Mouse (Mus musculus): ENCODE data around the gene Rpusd3. TPM values are rescaled to one million over a fixed set of nuclear protein-coding genes. Genes with fewer than 3 reads are reported as not detected.

The Rpusd3 gene
- total and polyA plus RNA-seq, 3 experiments = 7.7 to 113 (median 20.2) TPM

DNA sequence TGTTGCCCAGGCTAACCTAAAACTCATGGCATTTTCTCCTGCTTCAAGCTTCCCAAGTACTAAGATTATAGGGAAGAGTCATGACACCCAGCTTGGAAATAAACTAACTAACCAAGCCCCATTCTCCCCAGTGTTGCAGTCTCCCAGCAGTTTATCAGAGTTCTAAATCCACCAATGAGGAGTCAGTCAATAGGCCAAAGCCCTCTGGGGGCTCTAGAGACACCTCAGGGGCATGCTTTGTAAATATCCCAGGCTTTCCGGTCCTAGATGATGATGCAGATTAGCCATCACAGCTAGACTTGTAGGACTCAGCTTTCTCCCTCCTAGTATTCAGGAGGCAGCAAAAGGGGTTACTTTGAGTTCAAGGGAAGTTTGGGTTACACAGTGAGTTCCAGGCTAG, 9.1 kb downstream of the Rpusd3 start:
- Histone ChIP-seq H3K36me3 (replicated peaks) (peaks cover 97% of the 10 kb centered on the region), H3K4me1 (ENCODE audit: insufficient read depth, low read depth, low read length) (peaks cover 2% of the 10 kb centered on the region; the same call in 1 of the 2 replicates), H3K9me3 (replicated peaks) (no peaks in the 10 kb centered on the region), H3K27me3 (ENCODE audit: insufficient read depth, low read length) (no peaks in the 10 kb centered on the region), H3K4me3 (ENCODE audit: low read depth, low read length) (no peak overlapping the region)
- DNase-seq (ENCODE audit: low spot score) (no peak), ATAC-seq (ENCODE audit: extremely low read depth, insufficient number of reproducible peaks, low FRiP score, poor library complexity, severe bottlenecking) (no peak)
- TF ChIP-seq GATA2 (IDR thresholded peaks at IDR 0.05; ENCODE audit: borderline replicate concordance, low read depth, low read length) (no peak), GATA1 (IDR thresholded peaks at IDR 0.05; ENCODE audit: borderline replicate concordance, low read length) (no peak), TAL1 (conservative IDR thresholded peaks at IDR 0.05; ENCODE audit: low read depth, low read length) (no peak), POLR2AphosphoS5 (IDR thresholded peaks at IDR 0.05; ENCODE audit: insufficient replicate concordance, low read depth, low read length) (no peak), CTCF (IDR thresholded peaks at IDR 0.05; ENCODE audit: low read depth, low read length) (no peak)

DNA sequence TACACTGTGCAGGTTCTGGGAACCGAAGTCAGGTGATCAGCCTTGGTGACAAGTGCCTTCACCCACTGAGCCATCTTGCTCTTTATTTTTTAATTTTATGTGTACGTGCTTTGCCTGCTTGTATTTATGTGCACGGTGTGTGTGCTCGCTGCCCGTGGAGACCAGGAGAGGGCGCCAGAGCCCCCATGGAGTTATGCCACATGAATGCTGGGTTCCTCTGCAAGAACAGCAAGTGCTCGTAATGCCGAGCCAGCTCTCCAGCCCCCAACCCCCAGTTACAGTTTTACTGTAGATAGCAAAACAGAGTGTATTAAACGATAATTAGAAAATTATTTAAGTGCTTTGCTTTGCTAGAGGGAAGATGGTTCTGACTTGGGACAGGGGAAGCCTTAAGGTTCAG, 12.5 kb downstream of the Rpusd3 start:
- peaks cover 96% of the 10 kb centered on the region for H3K36me3 ChIP-seq (replicated peaks)
- no peak for ATAC-seq (ENCODE audit: extremely low read depth, insufficient number of reproducible peaks, low FRiP score, poor library complexity, severe bottlenecking)
- H3K27me3 ChIP-seq (ENCODE audit: insufficient read depth, low read length) = no peaks in the 10 kb centered on the region
- no peak overlapping the region for H3K4me3 ChIP-seq (ENCODE audit: low read depth, low read length)
- H3K9me3 ChIP-seq (replicated peaks) = no peaks in the 10 kb centered on the region
- no peaks in the 10 kb centered on the region for H3K4me1 ChIP-seq (ENCODE audit: insufficient read depth, low read depth, low read length)
- DNase-seq (ENCODE audit: low spot score) = no peak
- TF ChIP-seq CTCF (IDR thresholded peaks at IDR 0.05; ENCODE audit: low read depth, low read length) (peak; percentile 27; the same call in 1 of the 2 replicates), POLR2AphosphoS5 (IDR thresholded peaks at IDR 0.05; ENCODE audit: insufficient replicate concordance, low read depth, low read length) (no peak)

DNA sequence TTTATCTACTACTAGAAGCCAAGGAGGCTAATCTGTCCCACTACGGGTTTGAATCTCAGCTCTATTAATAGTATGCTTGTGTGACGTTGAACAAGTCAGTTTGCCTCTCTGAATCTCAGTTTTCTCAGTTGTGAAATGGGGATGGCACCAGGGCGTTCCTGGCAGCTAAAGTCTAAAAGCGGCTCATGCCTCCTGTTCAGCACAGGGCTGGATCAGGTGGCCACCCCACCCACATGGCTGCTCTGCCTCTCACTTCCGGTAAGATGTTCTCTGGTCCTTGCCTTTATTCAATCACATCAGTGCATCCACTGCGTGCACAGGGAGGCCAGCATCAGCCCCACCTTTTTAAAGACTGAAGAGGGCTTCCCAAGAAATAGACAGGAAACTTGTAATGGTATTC, 13.7 kb downstream of the Rpusd3 start:
- DNase-seq (ENCODE audit: low spot score) (no peak), ATAC-seq (ENCODE audit: extremely low read depth, insufficient number of reproducible peaks, low FRiP score, poor library complexity, severe bottlenecking) (no peak)
- H3K4me1 ChIP-seq (ENCODE audit: insufficient read depth, low read depth, low read length) = no peaks in the 10 kb centered on the region; the same call in 1 of the 2 replicates
- TF ChIP-seq GATA1 (IDR thresholded peaks at IDR 0.05; ENCODE audit: borderline replicate concordance, low read length) = no peak
- no peak for TF ChIP-seq POLR2AphosphoS5 (IDR thresholded peaks at IDR 0.05; ENCODE audit: insufficient replicate concordance, low read depth, low read length)
- TF ChIP-seq TAL1 (conservative IDR thresholded peaks at IDR 0.05; ENCODE audit: low read depth, low read length) = no peak
- no peak for TF ChIP-seq GATA2 (IDR thresholded peaks at IDR 0.05; ENCODE audit: borderline replicate concordance, low read depth, low read length)
- no peak for TF ChIP-seq CTCF (IDR thresholded peaks at IDR 0.05; ENCODE audit: low read depth, low read length)
- H3K4me3 ChIP-seq (ENCODE audit: low read depth, low read length) = no peak overlapping the region
- H3K27me3 ChIP-seq (ENCODE audit: insufficient read depth, low read length) = no peaks in the 10 kb centered on the region
- no peaks in the 10 kb centered on the region for H3K9me3 ChIP-seq (replicated peaks)
- peaks cover 97% of the 10 kb centered on the region for H3K36me3 ChIP-seq (replicated peaks)

DNA sequence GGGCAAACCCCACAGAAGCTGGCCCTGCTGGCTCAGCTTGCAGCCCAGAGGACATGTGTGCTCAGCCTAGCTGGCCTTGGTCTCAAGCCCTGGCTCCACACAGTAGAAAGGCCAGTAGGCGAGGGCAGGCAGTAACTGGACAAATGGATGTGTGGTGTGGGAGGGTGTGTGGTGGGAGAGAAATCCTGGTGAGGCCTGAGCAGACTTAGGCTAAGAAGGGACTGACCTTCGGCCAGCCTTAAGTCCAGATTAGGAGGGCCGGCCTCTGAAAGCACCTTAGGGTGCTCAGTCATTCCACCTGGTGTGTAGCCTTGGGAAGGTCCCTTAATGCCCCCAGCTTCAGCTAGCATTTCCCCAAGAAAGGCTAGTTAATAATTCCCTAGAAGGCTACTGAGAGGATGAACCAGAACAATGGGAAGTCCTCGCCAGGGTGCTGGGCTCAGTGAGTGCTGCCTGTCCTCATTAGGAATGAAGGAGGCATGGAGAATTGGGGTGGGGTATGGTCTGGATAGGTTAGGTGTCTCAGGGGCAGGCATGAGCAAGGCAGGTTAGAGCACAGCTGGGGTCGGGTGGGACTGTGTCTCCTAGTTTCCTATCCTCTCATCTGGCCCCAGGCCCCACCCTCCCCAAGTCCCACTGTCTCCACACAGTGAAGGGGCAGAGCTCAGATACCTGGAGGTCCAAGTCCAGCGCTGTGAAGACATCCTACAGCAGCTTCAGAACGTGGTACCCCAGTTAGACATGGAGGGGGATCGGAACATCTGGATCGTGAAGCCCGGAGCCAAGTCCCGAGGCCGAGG, 14.3 kb downstream of the Rpusd3 start:
- TF ChIP-seq POLR2AphosphoS5 (IDR thresholded peaks at IDR 0.05; ENCODE audit: insufficient replicate concordance, low read depth, low read length) (no peak), CTCF (IDR thresholded peaks at IDR 0.05; ENCODE audit: low read depth, low read length) (no peak), TAL1 (conservative IDR thresholded peaks at IDR 0.05; ENCODE audit: low read depth, low read length) (no peak), GATA2 (IDR thresholded peaks at IDR 0.05; ENCODE audit: borderline replicate concordance, low read depth, low read length) (no peak), GATA1 (IDR thresholded peaks at IDR 0.05; ENCODE audit: borderline replicate concordance, low read length) (no peak)
- no peaks in the 10 kb centered on the region for H3K9me3 ChIP-seq (replicated peaks)
- no peaks in the 10 kb centered on the region for H3K27me3 ChIP-seq (ENCODE audit: insufficient read depth, low read length)
- peaks cover 97% of the 10 kb centered on the region for H3K36me3 ChIP-seq (replicated peaks)
- no peak overlapping the region for H3K4me3 ChIP-seq (ENCODE audit: low read depth, low read length)
- no peaks in the 10 kb centered on the region; the same call in 1 of the 2 replicates for H3K4me1 ChIP-seq (ENCODE audit: insufficient read depth, low read depth, low read length)
- DNase-seq (ENCODE audit: low spot score) (no peak), ATAC-seq (ENCODE audit: extremely low read depth, insufficient number of reproducible peaks, low FRiP score, poor library complexity, severe bottlenecking) (no peak)

DNA sequence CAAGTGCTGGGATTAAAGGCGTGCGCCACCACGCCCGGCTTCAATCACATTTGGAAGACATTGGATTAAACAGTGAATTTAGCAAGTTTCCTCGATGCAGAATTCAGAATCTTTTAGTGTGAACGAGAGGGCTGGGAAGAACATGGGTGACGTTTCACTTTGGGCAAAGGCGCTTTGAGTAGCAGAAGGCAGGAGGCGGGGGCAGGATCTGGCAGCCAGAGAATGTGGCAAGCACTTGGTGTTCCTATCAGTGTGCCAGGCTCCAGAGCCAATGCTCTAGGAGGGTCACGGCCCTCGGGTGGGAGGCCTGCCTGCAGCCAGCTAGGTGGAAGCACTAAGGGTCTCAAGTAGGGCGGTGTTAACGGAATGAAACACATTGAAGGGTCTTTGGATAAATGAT, 17.0 kb downstream of the Rpusd3 start:
- TF ChIP-seq POLR2AphosphoS5 (IDR thresholded peaks at IDR 0.05; ENCODE audit: insufficient replicate concordance, low read depth, low read length) = no peak
- TF ChIP-seq CTCF (IDR thresholded peaks at IDR 0.05; ENCODE audit: low read depth, low read length) = no peak
- no peak for TF ChIP-seq GATA1 (IDR thresholded peaks at IDR 0.05; ENCODE audit: borderline replicate concordance, low read length)
- no peak for TF ChIP-seq GATA2 (IDR thresholded peaks at IDR 0.05; ENCODE audit: borderline replicate concordance, low read depth, low read length)
- TF ChIP-seq TAL1 (conservative IDR thresholded peaks at IDR 0.05; ENCODE audit: low read depth, low read length) = no peak
- H3K4me3 ChIP-seq (ENCODE audit: low read depth, low read length) = no peak overlapping the region
- peaks cover 99% of the 10 kb centered on the region for H3K36me3 ChIP-seq (replicated peaks)
- ATAC-seq (ENCODE audit: extremely low read depth, insufficient number of reproducible peaks, low FRiP score, poor library complexity, severe bottlenecking) (no peak), DNase-seq (ENCODE audit: low spot score) (no peak)
- H3K9me3 ChIP-seq (replicated peaks) = no peaks in the 10 kb centered on the region
- H3K27me3 ChIP-seq (ENCODE audit: insufficient read depth, low read length) = no peaks in the 10 kb centered on the region
- no peaks in the 10 kb centered on the region; the same call in 1 of the 2 replicates for H3K4me1 ChIP-seq (ENCODE audit: insufficient read depth, low read depth, low read length)

DNA sequence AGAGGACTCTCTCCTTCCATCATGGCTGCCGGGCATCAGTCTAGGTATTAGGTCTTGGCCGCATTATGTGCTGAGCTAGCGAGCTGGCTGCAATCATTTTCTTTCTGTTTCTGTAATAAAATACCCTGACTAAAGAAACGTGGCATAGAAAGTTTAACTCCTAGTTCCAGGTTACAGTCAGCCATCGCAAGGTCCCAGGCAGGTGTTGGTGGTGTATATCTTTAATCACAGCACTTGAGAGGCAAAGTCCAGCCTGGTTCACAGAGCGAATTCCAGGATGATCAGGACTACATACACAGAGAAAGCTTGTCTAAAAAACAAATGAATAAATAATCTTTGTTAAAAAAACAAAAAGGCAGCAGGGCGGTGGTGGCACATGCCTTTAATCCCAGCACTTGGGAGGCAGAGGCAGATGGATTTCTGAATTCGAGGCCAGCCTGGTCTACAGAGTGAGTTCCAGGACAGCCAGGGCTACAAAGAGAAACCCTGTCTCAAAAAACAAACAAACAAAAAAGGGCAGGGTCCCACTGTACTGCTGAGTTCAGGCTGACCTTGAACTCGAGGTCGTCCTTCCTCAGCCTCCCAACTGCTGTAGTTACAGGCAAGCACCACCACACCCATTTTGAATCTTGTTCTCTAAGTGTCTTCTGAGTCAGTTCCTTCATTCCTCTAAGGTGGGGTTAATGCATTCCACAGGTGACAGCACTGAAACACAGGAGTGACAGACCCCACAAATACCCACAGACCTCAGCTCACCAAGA, 22.7 kb downstream of the Rpusd3 start:
- Histone ChIP-seq H3K4me3 (ENCODE audit: low read depth, low read length) (no peak overlapping the region), H3K27me3 (ENCODE audit: insufficient read depth, low read length) (no peaks in the 10 kb centered on the region), H3K9me3 (replicated peaks) (peaks cover 6% of the 10 kb centered on the region), H3K36me3 (replicated peaks) (peaks cover 100% of the 10 kb centered on the region), H3K4me1 (ENCODE audit: insufficient read depth, low read depth, low read length) (no peaks in the 10 kb centered on the region; the same call in 1 of the 2 replicates)
- TF ChIP-seq GATA2 (IDR thresholded peaks at IDR 0.05; ENCODE audit: borderline replicate concordance, low read depth, low read length) = no peak
- TF ChIP-seq CTCF (IDR thresholded peaks at IDR 0.05; ENCODE audit: low read depth, low read length) = no peak
- TF ChIP-seq GATA1 (IDR thresholded peaks at IDR 0.05; ENCODE audit: borderline replicate concordance, low read length) = no peak
- TF ChIP-seq POLR2AphosphoS5 (IDR thresholded peaks at IDR 0.05; ENCODE audit: insufficient replicate concordance, low read depth, low read length) = no peak
- no peak for TF ChIP-seq TAL1 (conservative IDR thresholded peaks at IDR 0.05; ENCODE audit: low read depth, low read length)
- ATAC-seq (ENCODE audit: extremely low read depth, insufficient number of reproducible peaks, low FRiP score, poor library complexity, severe bottlenecking) = no peak
- DNase-seq (ENCODE audit: low spot score) = no peak

Data from G1E (cell line).